ENCODE assay signal across 7 mouse cellular contexts in the genomic region with DNA sequence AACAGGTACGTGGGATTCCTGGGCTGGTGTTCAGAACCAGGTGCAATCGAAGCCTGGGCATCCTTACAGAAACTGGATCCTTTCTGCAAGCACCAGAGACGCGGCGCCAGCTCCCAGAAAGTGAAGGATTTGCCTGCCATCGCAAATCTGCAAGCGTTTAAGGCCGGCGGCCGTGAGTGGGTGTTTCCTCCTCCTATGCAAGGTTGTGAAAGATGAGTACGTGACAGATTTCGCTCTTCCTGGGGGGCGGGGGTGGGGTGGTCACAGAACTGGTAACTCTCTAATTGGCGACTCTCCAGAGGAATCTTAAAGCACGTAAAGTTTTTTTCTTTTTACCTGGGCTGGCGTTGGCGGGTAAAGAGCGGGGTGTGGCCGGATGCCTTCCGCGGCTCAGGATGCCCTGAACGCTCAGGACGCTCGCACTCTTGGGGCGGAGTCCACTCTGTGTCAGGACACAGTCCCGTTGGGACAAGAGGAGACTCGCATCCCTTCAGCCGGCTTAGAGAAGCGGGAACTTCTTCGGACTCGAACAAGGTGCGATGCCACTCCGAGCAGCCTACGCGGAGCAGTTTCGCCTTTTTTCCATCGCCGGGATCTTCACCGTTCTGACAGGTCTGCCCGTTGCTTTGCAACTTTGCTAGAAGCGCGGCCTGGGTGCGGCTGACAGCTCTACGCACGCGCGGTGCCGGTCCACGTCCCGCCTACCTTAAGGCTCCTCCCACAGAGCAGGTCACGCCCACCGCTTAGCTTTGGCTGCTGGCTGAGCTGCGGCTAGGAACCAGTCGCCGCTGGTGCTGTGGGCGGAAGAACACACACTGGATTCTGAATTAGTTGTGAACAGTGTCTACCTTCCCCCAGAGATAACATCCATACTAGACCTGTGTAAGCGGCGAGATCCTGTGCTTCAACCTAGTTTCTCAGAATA.
DNase-seq lines count a peak whose midpoint lies in the region; ATAC-seq and TF ChIP-seq lines count a peak whose summit lies in the region.

No protein-coding gene starts in this region.

- H3K27ac ChIP-seq in intestine, postnatal 0 days (ENCODE audit: low read depth, low read length): peak overlapping the region; percentile 50; the same call in 1 of the 2 replicates
- no peak overlapping the region for H3K27ac ChIP-seq in midbrain, embryonic 12.5 days (replicated peaks)
- H3K27ac ChIP-seq in small intestine, adult 2 months (ENCODE audit: insufficient read depth, low read depth, low read length): peak overlapping the region; percentile 70; the same call in 1 of the 2 replicates

- peak; percentile 82 for TF ChIP-seq POLR2A in small intestine, adult 2 months (IDR thresholded peaks at IDR 0.05; ENCODE audit: low read depth, low read length)

- WGBS in intestine, postnatal 0 days: under 1% methylated on average over 58 of the region's 58 CpGs
- under 1% methylated on average over 58 of the region's 58 CpGs for WGBS in midbrain, embryonic 12.5 days
- under 1% methylated on average over 58 of the region's 58 CpGs for WGBS in small intestine, adult 2 months

- peak overlapping the region; percentile 66 for H3K4me3 ChIP-seq in intestine, postnatal 0 days (ENCODE audit: low read depth, low read length)
- H3K4me3 ChIP-seq in midbrain, embryonic 12.5 days: peak overlapping the region; percentile 70
- H3K4me3 ChIP-seq in small intestine, adult 2 months (ENCODE audit: low read depth, low read length): peak overlapping the region; percentile 87

- TF ChIP-seq CTCF in intestine, postnatal 0 days (IDR thresholded peaks at IDR 0.05; ENCODE audit: low read depth): no peak
- no peak for TF ChIP-seq CTCF in small intestine, adult 2 months (IDR thresholded peaks at IDR 0.05; ENCODE audit: extremely low read depth, insufficient read length, insufficient replicate concordance, low read depth, low read length)

- no peaks in the 10 kb centered on the region for H3K4me1 ChIP-seq in intestine, postnatal 0 days (replicated peaks; ENCODE audit: control insufficient read depth, insufficient read depth, low read length)
- peaks cover 2% of the 10 kb centered on the region; the same call in 1 of the 2 replicates for H3K4me1 ChIP-seq in midbrain, embryonic 12.5 days
- peaks cover 6% of the 10 kb centered on the region; the same call in 1 of the 2 replicates for H3K4me1 ChIP-seq in small intestine, adult 2 months (ENCODE audit: control insufficient read depth, insufficient read depth, insufficient read length, low read length)

- intact Hi-C loops in left cerebral cortex, postnatal 4 days (cut with DNase I): loop anchor here (5.0 to 10.0 kb wide), 4 partner anchors 208 to 1718 kb away; a partner anchor contains a TSS

- no peaks in the 10 kb centered on the region for H3K9me3 ChIP-seq in intestine, postnatal 0 days (ENCODE audit: control insufficient read depth)
- no peaks in the 10 kb centered on the region for H3K9me3 ChIP-seq in midbrain, embryonic 12.5 days

- no peaks in the 10 kb centered on the region for H3K27me3 ChIP-seq in intestine, postnatal 0 days (replicated peaks; ENCODE audit: control insufficient read depth, insufficient read depth, low read length)
- H3K27me3 ChIP-seq in midbrain, embryonic 12.5 days: peaks cover 19% of the 10 kb centered on the region
- no peaks in the 10 kb centered on the region for H3K27me3 ChIP-seq in small intestine, adult 2 months (ENCODE audit: control insufficient read depth, insufficient read depth, low read length)

- H3K9ac ChIP-seq in intestine, postnatal 0 days (ENCODE audit: low read depth, low read length): peak overlapping the region; percentile 51
- H3K9ac ChIP-seq in midbrain, embryonic 12.5 days (replicated peaks): peak overlapping the region; percentile 57

- peak; percentile 95 for DNase-seq in adrenal gland, adult 2 months
- DNase-seq in embryo, embryonic 9.5 days (ENCODE audit: extremely low spot score): peak; percentile 91
- DNase-seq in gastrocnemius, postnatal 4 days (ENCODE audit: low spot score in 2 of 2): peak; percentile 66 to 89
- DNase-seq in left cerebral cortex, postnatal 4 days: peak; percentile 87

- peak; percentile 94 for ATAC-seq in intestine, postnatal 0 days
- peak; percentile 96 for ATAC-seq in midbrain, embryonic 12.5 days (ENCODE audit: low FRiP score, low read depth)

- H3K36me3 ChIP-seq in intestine, postnatal 0 days (ENCODE audit: control insufficient read depth, insufficient read depth): no peaks in the 10 kb centered on the region
- H3K36me3 ChIP-seq in midbrain, embryonic 12.5 days: no peaks in the 10 kb centered on the region
- no peaks in the 10 kb centered on the region for H3K36me3 ChIP-seq in small intestine, adult 2 months (ENCODE audit: control insufficient read depth, insufficient read depth, low read length)

- H3K4me2 ChIP-seq in intestine, postnatal 0 days (replicated peaks; ENCODE audit: low read depth): peak overlapping the region; percentile 84
- peak overlapping the region; percentile 93 for H3K4me2 ChIP-seq in midbrain, embryonic 12.5 days (replicated peaks)
